Mouse (Mus musculus): ENCODE results near the gene Rab3gap1.
"Not testable (repeated sequence)": the region's sequence is repeated elsewhere in the genome, so short reads cannot be mapped to it uniquely, and the experiment has no call there.

The Rab3gap1 gene

DNA sequence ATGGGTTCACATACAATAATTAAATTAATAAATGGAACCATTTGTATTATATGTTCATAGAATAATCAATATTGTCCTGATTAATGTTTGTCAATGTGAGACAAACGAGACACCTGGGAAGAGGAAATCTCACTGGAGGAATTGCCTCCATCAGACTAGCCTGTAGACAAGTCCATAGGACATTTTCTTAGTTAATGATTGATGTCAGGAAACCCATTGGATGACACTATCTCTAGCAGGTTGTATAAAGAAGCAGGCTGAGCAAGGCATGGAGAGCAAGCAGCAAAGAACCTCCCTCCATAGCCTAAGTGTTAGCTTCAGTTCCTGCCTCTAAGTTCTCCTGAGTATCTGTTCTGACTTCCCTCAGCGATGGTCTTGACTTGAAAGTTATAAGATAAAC is 64.8 kb downstream of the Rab3gap1 start:
- DNase-seq = no peak

DNA sequence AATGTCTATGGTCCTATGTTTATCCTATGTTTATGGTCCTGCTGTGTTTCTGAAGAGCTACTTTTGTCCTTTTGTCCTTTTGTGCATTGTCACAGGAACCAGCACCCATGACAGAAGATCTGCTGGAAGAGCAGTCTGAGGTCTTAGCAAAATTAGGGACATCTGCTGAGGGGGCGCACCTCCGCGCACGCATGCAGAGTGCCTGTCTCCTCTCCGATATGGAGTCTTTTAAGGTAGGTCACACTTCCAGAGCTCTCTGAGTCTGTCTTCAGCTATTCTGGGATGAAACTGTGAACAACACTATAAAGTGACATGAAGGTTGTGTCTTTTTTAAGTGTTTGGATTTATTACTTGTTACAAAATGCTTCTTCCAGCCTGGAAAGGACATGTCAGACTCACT is 65.7 kb downstream of the Rab3gap1 start:
- no peak for DNase-seq

- DNase-seq = peak in 1 of 2 experiments; percentile 19
Measured at GRCm38 (mm10) chr1:127937277-127937676, 68.7 kb downstream of the Rab3gap1 start.

- no peak for DNase-seq
Measured at GRCm38 (mm10) chr1:127942231-127942630, 73.7 kb downstream of the Rab3gap1 start.

- no peak for DNase-seq
Measured at GRCm38 (mm10) chr1:127943516-127943915, 74.9 kb downstream of the Rab3gap1 start.

DNA sequence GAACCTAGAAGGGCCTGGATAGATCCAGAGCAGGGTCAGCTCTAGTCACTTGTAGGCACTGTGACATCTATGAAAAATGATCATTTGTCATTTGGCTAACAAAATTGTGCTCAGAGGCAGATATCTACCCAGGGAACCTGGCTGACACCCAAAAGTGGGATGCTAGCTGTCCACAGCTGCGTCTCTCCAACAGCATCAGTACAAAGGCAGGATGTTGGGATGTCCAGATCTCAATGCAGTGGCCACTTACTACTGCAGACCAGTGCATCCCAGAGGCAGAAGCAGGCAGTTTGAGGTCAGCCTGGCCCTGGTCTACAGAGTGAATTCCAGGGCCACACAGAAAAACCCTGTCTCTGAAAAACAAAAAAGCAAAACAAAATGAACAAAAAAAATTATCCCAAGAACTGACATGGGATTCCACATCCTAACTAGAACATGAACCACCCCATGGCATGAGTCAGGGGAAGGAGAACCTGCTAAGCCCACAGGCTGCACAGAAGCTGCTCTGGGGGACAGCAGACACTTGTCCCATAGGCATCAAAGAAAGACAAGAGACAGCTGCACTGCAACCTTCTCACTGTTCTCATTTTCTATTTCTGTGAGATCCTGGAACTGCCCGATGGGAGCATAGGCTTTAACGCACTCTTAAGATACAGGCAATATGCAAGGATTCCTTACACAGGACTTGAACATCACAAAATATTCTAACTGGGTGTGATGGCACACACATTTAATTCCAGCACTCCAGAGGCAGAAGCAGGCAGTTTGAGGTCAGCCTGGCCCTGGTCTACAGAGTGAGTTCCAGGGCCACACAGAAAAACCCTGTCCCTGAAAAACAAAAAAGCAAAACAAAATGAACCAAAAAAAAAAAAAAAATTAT is 77.4 kb downstream of the Rab3gap1 start:
- DNase-seq = peak; percentile 31 to 57

DNA sequence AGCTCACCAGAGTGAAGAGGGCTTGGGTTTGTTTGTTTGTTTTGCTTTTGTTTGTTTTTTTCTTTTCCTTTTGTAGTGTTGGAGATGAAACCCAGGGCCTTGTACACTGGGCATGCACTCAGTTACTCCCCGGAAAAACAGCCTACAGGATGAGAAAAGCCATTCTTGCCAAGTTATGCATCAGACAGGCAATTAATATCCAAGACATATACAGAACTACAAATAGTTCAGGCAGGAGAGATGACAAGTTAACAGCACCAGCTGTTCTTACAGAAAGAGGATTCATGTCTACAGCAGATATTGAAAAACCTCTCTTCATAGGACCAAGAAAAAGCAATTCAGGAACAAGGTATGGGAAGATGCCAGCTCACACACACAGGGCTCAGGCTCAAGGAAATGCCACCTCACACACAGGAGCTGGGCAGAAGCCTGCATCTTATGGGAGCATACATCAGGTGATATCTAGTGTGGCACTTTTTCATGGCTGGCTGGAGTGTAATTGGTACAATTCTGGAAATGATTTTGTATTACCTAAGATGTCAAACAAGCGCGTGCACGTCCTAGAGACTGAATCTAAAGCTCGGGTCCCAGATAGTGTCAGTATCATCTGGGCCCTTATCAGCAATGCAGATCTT is 78.2 kb downstream of the Rab3gap1 start:
- no peak for DNase-seq

DNA sequence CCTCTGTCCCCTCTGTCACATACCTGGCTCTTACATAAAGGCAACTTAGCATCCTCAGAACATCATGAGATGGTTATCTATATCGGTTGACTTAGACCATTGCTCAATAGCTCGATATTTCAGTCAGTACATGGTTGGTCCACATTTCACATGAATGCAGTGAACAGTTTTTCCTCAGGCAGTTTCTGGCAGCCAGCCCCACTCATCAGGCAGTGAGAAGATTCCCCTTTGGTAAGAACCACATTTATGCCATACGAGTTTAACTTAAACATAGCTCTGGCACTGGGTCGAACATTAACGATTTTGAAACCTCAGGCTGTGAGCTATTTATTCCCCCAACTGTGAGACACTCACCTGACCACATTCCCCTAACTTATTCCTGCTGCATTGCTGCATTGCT is 80.2 kb downstream of the Rab3gap1 start:
- no peak for DNase-seq

- no peak for DNase-seq
Measured at GRCm38 (mm10) chr1:127952276-127952675, 83.7 kb downstream of the Rab3gap1 start.

GRCm38 (mm10) chr1:127954198-127954597 is 85.6 kb downstream of the Rab3gap1 start:
- DNase-seq = not testable (repeated sequence)

GRCm38 (mm10) chr1:127954800-127955199 is 86.2 kb downstream of the Rab3gap1 start:
- DNase-seq = no peak

DNA sequence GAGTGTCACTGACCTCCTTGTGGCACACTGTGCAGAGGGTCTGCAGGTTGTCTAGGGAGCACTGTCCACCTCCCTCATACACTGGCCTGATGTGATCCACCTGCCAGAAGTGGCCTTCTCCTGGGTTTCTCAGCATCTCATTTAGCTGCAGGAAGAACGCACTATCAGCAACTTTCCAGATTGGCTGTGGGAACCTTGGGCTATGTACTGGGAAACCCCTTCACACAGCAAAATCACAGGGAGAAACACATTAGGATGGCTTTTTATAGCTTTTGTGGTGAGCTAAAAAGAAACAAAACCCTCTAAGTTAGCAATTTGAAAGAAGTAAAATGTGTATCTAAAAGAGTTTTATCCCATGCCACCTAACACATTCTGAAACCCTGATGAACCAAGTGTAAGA is 88.0 kb downstream of the Rab3gap1 start:
- no peak for DNase-seq

DNA sequence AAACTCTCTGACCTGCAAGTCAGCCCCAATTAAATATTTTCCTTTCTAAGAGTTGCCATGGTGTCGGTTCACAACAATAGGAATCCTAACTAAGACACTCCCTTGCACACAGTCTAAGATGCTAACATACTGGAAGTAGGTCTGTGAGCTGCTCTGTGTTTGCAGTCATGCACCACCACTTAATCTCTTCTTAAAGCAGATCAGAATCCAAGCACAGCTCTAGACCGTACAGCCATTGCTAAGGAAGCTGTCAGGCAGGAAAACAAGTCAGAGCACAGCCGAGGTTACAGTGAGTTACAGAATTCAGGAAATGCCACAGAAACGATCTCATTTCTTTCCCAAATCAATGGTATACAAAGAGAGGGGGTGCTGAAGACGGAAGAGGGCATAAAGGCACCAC is 90.2 kb downstream of the Rab3gap1 start:
- no peak for DNase-seq

GRCm38 (mm10) chr1:127959312-127959718 is 90.7 kb downstream of the Rab3gap1 start:
- no peak for DNase-seq

DNA sequence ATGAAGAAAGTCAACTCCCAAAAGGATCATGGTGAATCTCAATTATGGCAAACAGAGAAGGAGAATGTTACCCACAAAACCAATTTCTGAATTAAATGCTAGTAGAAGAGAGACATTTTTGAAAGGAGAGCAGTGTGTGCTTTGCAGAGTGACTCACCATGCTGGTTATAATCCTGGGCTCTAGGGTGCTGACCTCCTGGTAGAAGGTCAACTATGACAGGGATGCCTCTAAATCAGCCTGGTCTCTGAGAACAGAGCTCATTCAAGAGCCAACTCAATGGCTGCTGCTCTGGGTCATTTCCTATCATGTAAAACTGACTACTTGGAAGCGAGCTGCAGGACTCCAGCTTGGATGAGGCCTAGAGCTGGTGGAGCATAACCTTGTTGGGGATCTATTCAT is 92.6 kb downstream of the Rab3gap1 start:
- DNase-seq = no peak

GRCm38 (mm10) chr1:127963326-127963725 is 94.8 kb downstream of the Rab3gap1 start:
- no peak for DNase-seq

GRCm38 (mm10) chr1:127970870-127971269 is 102.3 kb downstream of the Rab3gap1 start:
- no peak for DNase-seq

DNA sequence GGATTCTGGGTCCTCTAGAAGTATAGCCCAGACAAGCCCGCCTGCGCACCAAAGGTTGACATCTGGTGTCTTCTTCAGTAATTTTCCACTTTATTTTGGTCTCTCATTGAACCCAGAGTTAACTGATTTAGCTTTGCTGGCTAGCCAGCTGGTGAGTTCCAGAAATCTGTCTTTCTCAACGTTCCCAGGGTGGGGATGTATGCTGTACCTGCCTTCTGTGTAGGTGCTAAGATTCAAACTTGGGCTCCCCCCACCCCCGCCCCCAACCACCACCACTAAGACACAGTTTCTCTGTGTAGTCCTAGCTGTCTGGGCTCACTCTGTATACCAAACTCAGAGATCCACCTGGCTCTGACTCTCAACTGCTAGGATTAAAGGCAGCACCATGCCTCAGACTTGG is 105.5 kb downstream of the Rab3gap1 start:
- no peak for DNase-seq

DNA sequence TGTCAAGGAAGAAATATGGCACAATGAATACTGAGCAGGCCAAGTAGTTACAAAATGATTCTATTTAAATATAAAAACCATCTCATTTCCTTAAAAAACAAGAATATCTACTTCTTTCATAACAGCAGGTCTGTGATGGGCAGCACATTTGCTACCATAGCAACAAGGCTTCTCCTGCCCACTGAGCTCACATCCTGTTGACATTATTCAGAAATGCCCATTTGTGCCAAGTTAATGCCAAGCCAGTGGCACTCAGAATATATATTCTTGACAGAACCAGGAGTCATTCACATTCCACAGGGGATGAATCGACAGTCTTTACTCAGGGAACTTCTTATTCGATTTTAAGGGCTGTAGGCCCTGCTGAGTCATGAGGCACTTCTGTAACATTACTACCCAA is 107.1 kb downstream of the Rab3gap1 start:
- DNase-seq = no peak

- DNase-seq = no peak
Measured at GRCm38 (mm10) chr1:127976106-127976505, 107.5 kb downstream of the Rab3gap1 start.

DNA sequence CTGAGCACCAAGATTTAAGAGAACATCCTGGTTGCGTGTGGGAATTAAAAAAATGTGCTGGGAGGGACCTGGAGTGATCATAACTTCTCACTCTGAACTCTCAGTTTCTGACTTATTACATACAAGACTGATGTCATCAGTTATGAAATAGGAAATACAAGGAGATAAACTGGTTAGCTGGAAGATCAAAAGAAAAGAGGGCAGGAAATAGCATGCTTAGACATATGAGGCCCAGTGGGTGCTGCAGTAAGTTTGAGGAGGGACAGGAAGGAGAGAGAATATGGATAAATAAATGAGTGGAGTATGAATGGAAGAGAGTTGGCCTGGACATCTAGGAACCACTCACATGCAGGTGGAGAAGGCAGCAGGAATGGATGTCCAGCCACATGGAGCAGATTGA is 109.6 kb downstream of the Rab3gap1 start:
- no peak for DNase-seq

DNA sequence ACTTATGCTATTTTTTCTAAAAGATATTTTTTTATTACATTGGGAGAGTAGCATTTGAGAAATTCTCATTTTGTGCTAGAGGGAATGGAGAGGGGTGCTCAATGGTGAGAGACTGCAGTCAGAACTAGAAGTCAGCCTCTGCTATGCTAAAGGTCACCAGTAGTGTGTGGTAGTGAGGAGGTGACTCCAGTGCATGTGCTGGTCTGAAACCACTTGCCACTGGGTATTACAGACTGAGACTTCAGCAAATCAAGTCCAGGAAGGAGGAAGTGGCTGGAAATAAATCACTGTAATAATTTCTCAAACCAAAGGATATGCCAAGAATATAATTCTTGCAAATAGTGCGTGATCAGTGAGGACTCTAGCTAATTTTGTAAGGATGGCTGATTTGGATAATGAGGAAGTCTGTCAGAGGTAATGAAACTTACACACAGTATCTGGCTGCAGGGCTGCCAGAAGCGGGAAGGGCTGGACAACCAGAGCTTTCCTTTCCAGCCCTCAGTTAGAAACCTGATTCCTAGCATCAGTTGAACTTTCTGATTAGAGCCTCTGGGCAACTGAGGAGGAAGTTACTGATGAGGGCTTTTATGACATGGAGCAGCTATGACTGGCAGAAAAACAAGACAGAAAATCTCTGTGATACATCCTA is 112.5 kb downstream of the Rab3gap1 start:
- no peak for DNase-seq

DNA sequence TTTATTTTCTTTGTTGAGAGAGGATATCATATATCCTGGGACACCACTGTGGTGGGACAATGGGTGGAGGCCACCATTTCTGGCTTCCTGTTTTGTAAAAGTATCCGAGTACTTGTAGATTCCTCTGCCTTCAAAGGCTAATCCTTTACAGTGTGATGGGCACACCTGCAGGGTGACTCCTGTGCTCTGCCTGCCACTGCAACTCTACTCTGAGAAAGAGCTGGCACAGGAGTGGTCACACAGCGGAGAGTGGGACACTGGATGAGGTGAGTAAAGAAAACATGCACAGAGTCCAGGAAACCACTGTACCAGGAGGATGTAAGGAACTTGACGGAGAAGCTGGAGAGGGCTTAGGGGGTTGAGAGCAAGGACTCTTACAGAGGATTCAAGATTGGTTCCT is 113.7 kb downstream of the Rab3gap1 start:
- no peak for DNase-seq

All from cerebellum, postnatal 14 days (tissue).